Mouse (Mus musculus) adrenal gland, adult (tissue): ENCODE data around the gene Msh4.
A peak's percentile ranks its signal among the peaks of the same experiment; 100 is the strongest.

ENCODE experiments used
- DNase-seq, 2 experiments: peaks; one replicate each; pipeline ENCODE4 v3.0.0; 2022 to 2023; ENCODE audit warnings: low spot score in 1 of 2; ENCODE audit not compliant: inconsistent age in 2 of 2

Msh4 gene

DNA sequence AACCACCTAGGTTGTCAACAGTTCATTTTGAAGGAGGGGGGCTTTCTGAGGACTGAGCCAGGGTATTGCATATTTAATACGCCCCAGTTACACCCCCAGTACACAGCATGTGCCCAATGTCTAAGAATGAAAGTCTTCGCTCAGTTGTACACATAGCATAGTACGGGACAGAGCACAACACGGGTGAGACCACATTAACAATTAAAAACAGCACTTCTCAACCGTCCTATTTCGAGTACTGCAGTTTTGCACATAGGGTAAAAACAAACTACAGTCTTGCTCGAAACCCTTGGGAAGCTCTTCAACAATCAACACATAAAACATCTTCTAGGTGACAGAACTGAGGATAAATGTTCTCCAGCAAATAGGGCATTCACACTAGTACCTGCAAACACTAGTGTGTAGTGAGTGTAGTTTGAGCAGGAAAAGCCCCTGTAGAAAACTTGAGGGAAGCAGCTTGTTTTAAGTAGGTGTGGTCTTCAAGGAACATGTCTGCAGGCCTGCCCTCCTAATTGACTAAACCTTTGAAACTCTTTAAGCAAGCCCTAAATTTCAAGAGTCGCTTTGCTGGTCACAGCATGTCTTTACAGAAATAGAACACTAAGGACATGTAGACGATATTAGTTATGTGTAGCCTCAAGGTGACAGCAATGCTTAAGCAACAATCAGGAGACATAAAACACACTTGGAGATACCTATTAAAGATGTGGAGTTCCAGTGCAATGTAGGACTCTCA is at the start of gene Msh4:
Gene Msh4 (minus strand): TSS at position 3 of the 736 bp plus-strand sequence.
- DNase-seq, result no peak

DNA sequence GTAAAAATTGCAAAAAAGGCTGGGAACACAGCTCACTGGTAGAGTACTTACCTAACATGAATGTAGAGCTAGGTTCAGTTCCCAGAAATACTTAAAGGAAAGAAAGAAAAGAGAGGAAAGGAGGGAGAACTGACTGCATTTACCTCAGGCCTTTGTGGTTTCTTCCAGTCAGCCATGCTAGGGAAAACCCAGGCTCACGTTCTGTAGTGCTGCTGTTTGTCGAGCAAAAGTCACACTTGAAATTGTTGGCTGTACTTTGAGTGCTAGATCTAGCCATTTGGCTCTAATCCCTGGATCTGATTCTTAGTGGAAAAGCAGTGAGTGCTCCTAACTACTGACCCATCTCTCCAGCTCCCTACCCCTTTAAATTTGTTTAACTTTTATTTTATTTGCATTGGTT is 42.2 kb upstream of the Msh4 start:
- DNase-seq, result peak in 1 of 2 experiments; percentile 53

GRCm38 (mm10) chr3:153947271-153947670 is 41.3 kb upstream of the Msh4 start:
- no peak for DNase-seq

DNA sequence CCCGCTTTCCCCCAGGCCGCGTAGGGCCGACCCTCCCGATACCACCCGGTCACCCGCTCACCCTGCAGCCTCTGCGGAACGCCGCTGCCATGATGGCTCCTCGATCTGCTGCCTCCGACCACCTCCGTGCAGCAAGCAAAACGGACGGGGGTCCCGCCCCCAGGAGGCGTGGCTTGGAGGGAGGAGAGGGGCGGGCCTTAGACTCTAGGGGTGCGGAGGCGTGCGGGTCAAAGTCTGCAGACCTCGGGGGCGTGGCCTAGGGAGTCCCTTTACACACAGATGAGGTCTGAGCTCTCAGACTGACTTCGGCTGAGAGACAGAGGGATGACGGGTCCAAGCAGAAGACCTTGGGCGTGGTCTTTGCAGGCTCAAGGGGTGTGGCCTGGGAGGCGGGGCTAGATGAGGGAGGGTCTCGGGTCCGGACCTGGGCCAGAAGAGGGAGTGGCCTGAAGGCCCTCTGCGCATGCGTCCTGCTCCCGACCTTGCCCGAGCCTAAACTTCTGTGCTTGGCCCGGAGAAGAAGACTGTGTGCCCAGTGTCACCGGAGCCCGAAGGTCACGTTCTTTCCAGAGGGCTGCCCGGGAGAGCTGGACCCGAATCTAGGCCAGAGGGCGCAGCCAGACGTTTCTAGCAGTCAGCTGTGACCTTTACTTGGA is 38.5 kb upstream of the Msh4 start, which contains the start of gene Acadm:
Gene Acadm (minus strand): TSS at position 298 of the 656 bp plus-strand sequence.
- peak; percentile 100 for DNase-seq

- DNase-seq, result no peak
Measured at GRCm38 (mm10) chr3:153943901-153944334, 38.0 kb upstream of the Msh4 start.

DNA sequence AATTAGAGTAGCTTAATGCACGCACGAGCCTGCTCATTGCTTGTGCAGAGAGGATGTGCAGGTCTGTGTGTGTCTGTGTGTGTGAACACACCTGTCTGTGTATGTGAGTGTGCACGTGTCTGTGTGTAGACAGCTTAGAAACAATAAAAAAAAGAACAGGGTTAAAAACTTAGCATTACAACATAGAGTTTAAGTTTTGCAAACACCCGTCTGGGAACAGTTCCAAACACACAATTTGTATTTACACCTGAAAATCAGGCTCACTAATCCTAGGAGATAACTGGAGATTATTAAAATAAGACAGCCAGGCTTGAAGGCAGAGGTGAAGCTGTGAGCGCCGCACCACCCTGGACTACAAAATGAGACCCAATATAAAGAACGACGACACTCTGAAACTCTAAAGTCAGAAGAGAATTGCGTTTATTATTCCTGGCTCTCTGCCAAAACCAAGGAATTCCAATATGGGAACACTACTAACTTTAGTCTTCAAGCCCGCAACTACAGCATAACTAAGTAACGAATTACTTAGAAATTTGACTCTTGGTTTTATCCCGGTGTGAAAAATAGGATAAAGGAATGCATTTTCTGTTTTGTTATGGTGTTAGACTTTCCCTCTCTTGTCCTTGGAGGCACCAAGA is 37.2 kb upstream of the Msh4 start:
- DNase-seq, result peak in 1 of 2 experiments; percentile 76

DNA sequence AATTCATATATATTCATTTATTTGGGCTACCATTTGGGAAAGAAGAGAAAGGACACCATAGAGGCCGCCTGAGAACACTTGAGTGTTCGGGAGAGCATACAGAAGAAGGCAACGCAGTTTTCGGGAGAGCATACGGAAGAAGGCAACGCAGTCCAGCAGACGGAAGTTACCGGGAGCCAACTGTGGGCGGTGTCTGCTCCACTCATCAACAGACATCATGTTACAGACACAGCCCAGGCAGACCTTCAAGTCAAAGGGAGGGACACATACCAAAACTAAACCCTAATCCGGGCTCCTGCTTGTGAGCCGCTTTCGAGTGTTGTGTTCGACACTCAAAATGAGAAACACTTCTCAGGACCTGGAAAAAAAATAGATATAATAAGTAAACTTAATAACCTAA is 35.7 kb upstream of the Msh4 start:
- DNase-seq, result no peak

GRCm38 (mm10) chr3:153940486-153940885 is 34.5 kb upstream of the Msh4 start:
- DNase-seq, result no peak

DNA sequence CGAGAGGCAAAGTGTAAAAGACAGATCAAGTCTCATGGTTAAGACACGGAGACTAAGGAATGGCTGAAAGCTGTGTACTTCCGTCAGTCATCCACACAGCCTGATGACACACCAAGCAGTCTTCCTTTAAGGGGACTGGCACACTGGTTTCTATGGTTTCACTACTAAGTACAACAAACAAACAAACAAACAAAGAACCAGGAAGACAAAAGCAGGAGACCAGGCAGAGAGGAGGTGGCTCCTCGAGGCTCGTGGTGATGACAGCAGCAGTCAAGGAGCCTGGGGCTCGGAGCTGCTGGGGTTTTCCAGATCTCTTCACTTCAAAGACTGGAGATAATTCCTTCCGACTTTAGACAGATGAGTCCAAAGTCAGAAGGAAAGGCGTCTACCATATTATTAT is 34.1 kb upstream of the Msh4 start:
- DNase-seq, result no peak

GRCm38 (mm10) chr3:153937116-153937810 is 31.3 kb upstream of the Msh4 start:
- no peak for DNase-seq

DNA sequence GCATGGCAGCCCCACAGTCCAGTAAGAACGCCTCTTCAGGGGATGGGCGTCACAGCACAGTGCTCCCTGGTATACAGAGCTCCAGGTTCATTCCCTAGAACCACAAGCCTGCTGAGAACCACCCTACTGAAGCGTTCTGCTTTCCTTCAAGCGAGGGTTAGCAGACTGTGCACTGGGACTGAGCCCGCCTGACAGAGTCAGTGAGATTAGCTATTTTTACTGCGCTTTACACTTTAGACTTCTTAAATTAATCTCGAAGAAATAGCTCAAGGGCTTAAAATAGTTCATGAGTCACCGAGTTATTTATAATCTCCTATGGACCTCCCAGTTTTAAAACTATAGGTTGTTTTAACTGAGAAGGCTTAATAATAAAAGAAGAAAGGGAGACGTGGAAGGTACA is 29.9 kb upstream of the Msh4 start:
- no peak for DNase-seq

- DNase-seq, result no peak
Measured at GRCm38 (mm10) chr3:153932461-153932860, 26.5 kb upstream of the Msh4 start.

- DNase-seq, result no peak
Measured at GRCm38 (mm10) chr3:153929526-153929925, 23.6 kb upstream of the Msh4 start.

GRCm38 (mm10) chr3:153926333-153926732 is 20.4 kb upstream of the Msh4 start:
- no peak for DNase-seq

DNA sequence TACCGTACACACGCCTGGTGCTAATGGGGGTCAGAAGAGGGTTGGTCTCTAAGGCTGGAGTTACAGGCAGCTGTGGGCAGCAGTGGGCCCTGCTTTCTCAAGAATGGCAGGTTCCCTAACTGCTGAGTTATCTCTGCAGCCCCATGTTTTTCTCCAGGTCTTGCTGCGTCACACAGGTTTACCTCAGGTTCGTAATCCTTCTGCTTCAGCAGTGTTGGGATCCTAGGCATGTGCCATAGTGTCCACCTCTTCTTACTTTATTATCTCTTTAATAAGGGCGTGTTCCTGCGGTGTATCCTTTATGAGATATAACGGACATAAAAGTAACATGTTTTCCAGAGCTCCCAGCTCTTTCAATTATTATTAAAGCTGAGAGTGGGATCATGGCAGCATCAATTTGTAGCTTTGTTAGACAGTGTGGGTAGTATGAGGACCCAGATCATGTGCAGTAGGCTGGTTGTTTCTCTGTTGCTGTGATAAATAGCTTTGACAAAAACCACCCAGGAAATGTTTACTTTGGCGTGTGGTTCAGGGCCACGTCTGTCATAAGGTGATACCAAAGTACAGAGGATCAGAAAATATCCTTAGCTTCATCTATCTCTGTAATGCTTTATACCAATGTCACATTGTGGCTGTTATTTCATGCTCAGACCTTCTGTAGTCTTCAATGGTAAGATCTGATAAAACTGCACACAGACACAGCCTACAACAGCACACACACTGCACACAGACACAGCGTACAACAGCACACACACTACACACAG is 15.4 kb upstream of the Msh4 start:
- DNase-seq, result peak in 1 of 2 experiments; percentile 67

DNA sequence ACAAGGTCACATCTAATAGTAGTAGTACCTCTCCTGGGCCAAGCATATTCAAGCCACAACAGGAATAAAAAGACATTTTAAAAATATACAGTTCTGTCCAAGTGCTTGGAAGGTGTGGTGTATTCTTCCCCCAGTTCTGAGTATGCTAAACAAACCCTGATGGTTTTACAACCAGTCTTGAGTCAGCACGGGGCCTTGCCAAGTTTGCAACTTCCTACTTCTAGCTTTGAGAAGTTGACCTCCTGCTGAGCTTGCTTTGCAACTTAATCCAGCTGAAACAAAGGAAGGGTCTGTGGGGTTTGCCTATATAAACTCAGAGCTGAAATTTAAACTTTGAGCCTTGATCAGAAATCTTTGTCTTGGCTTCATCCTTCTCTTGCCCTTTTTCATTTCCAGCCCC is 11.3 kb upstream of the Msh4 start:
- DNase-seq, result no peak

- DNase-seq, result peak; percentile 46 to 79
Measured at GRCm38 (mm10) chr3:153913510-153914243, 7.7 kb upstream of the Msh4 start.

DNA sequence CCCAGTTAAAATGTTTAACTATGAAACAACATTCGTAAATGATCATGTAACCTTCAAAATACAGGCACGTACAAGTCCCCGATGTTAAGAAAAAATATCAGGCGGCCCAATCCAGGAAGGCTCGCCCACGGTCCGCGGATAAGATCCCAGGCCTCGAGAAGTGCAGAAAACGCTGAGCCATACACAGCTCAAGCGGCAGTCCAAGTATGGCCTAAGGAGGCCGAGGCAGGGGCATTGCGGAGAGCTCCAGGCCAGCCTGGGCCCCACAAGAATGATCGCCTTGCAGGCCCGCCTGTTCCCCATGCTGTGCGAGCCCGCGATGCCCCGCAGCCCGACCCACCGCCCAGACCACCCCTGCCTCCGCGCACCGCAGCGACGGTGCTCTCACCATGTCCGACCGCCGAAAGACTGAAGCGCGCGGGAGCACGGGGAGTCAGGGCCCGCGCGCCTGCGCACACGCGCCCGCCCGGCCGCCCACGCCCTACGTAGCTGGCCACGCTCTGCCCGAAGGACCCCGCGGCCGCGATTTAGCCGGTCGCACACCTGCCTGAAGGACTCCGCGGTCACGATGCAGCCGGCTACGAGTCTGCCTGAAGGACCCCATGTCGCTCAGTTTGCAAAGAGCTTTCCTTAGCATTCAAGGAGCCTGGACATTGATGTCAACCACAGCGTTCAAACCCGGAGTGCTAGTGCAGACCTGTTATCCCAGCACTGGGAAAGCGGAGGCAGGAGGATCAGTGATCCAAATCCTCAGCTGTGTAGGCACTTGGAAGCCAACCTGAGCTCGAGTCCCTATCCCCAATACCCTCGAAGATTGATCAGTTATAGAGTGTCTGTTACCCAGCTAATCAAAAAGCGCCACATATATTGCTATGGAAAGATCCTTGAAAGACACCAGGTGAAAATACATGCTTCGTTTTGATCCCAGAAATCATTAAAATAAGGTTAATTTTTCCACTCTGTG is 6.9 kb upstream of the Msh4 start, which contains the start of gene Rabggtb:
Gene Rabggtb (minus strand): TSS at position 464 of the 964 bp plus-strand sequence.
- peak; percentile 96 to 98 for DNase-seq
